In genomic region chr11:114794691-114795090, GRCm38 (mm10) we compare ENCODE assay signal across 14 mouse cellular contexts. TPM values are rescaled to one million over a fixed set of nuclear protein-coding genes. Genes with fewer than 3 reads are reported as not detected.
DNase-seq lines count a peak whose midpoint lies in the region; ATAC-seq and TF ChIP-seq lines count a peak whose summit lies in the region.
"Had no signal": no experiment of that assay in that cellular context is flagged by ENCODE, and none has a peak within 500 bp of the region (broad histone marks: within the 10 kb centered on the region; RNA-seq: fewer than 3 reads in every experiment).

No protein-coding gene starts in this region.

- H3K27ac ChIP-seq in intestine, embryonic 14.5 days (ENCODE audit: low read depth), result no peak overlapping the region
- no peak overlapping the region for H3K27ac ChIP-seq in intestine, embryonic 15.5 days
- no peak overlapping the region for H3K27ac ChIP-seq in cortical plate, adult 2 months (ENCODE audit: insufficient read depth, low read length)
- peak overlapping the region; percentile 99 for H3K27ac ChIP-seq in hindbrain, embryonic 11.5 days (ENCODE audit: low read depth, low read length)
- peak overlapping the region; percentile 91 for H3K27ac ChIP-seq in midbrain, embryonic 16.5 days (ENCODE audit: low read length)
- H3K27ac ChIP-seq: liver, embryonic 15.5 days had no signal

- no peaks in the 10 kb centered on the region for H3K36me3 ChIP-seq in intestine, embryonic 14.5 days (ENCODE audit: control insufficient read depth, insufficient read depth, low read length)
- no peaks in the 10 kb centered on the region for H3K36me3 ChIP-seq in intestine, embryonic 15.5 days
- H3K36me3 ChIP-seq in hindbrain, embryonic 11.5 days (ENCODE audit: control insufficient read depth, insufficient read depth, low read length), result no peaks in the 10 kb centered on the region
- no peaks in the 10 kb centered on the region for H3K36me3 ChIP-seq in midbrain, embryonic 16.5 days (ENCODE audit: control insufficient read depth, insufficient read depth, low read length)
- H3K36me3 ChIP-seq: liver, embryonic 15.5 days; stomach, embryonic 15.5 days had no signal

- no peak for DNase-seq in intestine, embryonic 14.5 days (ENCODE audit: low spot score)
- DNase-seq in hindbrain, embryonic 11.5 days (ENCODE audit: low spot score), result no peak
- no peak for DNase-seq in thymus, postnatal 25 days
- no peak for DNase-seq in embryo, embryonic 10 days (ENCODE audit: low spot score)
- DNase-seq in layer of hippocampus, adult 18-20 months (ENCODE audit: low spot score in 2 of 2), result no peak
- DNase-seq: gastrocnemius, postnatal 36 days had no signal

- H3K9me3 ChIP-seq in intestine, embryonic 14.5 days (ENCODE audit: control insufficient read depth, low read length), result no peaks in the 10 kb centered on the region
- H3K9me3 ChIP-seq in intestine, embryonic 15.5 days, result no peaks in the 10 kb centered on the region
- H3K9me3 ChIP-seq in hindbrain, embryonic 11.5 days (ENCODE audit: control insufficient read depth, low read length), result no peaks in the 10 kb centered on the region
- no peaks in the 10 kb centered on the region for H3K9me3 ChIP-seq in midbrain, embryonic 16.5 days (replicated peaks; ENCODE audit: control insufficient read depth, low read length, poor library complexity, severe bottlenecking)
- H3K9me3 ChIP-seq: liver, embryonic 15.5 days; stomach, embryonic 15.5 days had no signal

- WGBS in intestine, embryonic 14.5 days, result 58% methylated on average over 4 of the region's 4 CpGs
- WGBS in intestine, embryonic 15.5 days, result 66% methylated on average over 4 of the region's 4 CpGs
- 30% methylated on average over 4 of the region's 4 CpGs for WGBS in hindbrain, embryonic 11.5 days
- 16% methylated on average over 4 of the region's 4 CpGs for WGBS in midbrain, embryonic 16.5 days

- H3K9ac ChIP-seq in intestine, embryonic 14.5 days (ENCODE audit: low read length), result no peak overlapping the region
- H3K9ac ChIP-seq in intestine, embryonic 15.5 days, result no peak overlapping the region
- H3K9ac ChIP-seq in hindbrain, embryonic 11.5 days (ENCODE audit: low read depth, low read length), result peak overlapping the region; percentile 34
- H3K9ac ChIP-seq in midbrain, embryonic 16.5 days (ENCODE audit: low read depth, low read length), result peak overlapping the region; percentile 65; the same call in 1 of the 2 replicates
- H3K9ac ChIP-seq: liver, embryonic 15.5 days; stomach, embryonic 15.5 days had no signal

- peaks cover 26% of the 10 kb centered on the region for H3K4me1 ChIP-seq in intestine, embryonic 14.5 days (replicated peaks; ENCODE audit: control insufficient read depth, insufficient read depth, low read length)
- peaks cover 25% of the 10 kb centered on the region for H3K4me1 ChIP-seq in intestine, embryonic 15.5 days (replicated peaks)
- peaks cover 2% of the 10 kb centered on the region for H3K4me1 ChIP-seq in cortical plate, adult 2 months (ENCODE audit: control insufficient read depth, insufficient read depth, low read length)
- H3K4me1 ChIP-seq in hindbrain, embryonic 11.5 days (replicated peaks; ENCODE audit: control insufficient read depth, insufficient read depth, low read length), result peaks cover 16% of the 10 kb centered on the region
- peaks cover 41% of the 10 kb centered on the region for H3K4me1 ChIP-seq in midbrain, embryonic 16.5 days (ENCODE audit: control insufficient read depth, insufficient read depth, low read length)

- no peak for ATAC-seq in intestine, embryonic 14.5 days (replicated peaks; ENCODE audit: low FRiP score, low TSS enrichment, low read depth)
- ATAC-seq in intestine, embryonic 15.5 days, result no peak
- no peak for ATAC-seq in hindbrain, embryonic 11.5 days (ENCODE audit: low FRiP score)
- ATAC-seq in midbrain, embryonic 16.5 days, result peak; percentile 4; the same call in 1 of the 2 replicates

- peak overlapping the region; percentile 57; the same call in 1 of the 2 replicates for H3K4me2 ChIP-seq in intestine, embryonic 14.5 days (ENCODE audit: low read length)
- no peak overlapping the region for H3K4me2 ChIP-seq in intestine, embryonic 15.5 days (replicated peaks)
- peak overlapping the region; percentile 49 for H3K4me2 ChIP-seq in hindbrain, embryonic 11.5 days (replicated peaks; ENCODE audit: low read depth, low read length)
- H3K4me2 ChIP-seq in midbrain, embryonic 16.5 days (ENCODE audit: low read length), result peak overlapping the region; percentile 92

- no peak for TF ChIP-seq POLR2A in cortical plate, adult 2 months (IDR thresholded peaks at IDR 0.05; ENCODE audit: extremely low read depth, insufficient read depth, low read length)

- TF ChIP-seq CTCF in cortical plate, adult 2 months (IDR thresholded peaks at IDR 0.05; ENCODE audit: extremely low read depth, insufficient read depth, low read length), result no peak

- peaks cover 47% of the 10 kb centered on the region for H3K27me3 ChIP-seq in intestine, embryonic 14.5 days (replicated peaks; ENCODE audit: control insufficient read depth, insufficient read depth, low read length)
- H3K27me3 ChIP-seq in intestine, embryonic 15.5 days (replicated peaks), result peaks cover 47% of the 10 kb centered on the region
- peaks cover 23% of the 10 kb centered on the region; the same call in 1 of the 2 replicates for H3K27me3 ChIP-seq in hindbrain, embryonic 11.5 days (ENCODE audit: control insufficient read depth, insufficient read depth, low read length)
- H3K27me3 ChIP-seq in midbrain, embryonic 16.5 days (ENCODE audit: control insufficient read depth, insufficient read depth, low read depth, low read length), result no peaks in the 10 kb centered on the region; the same call in 1 of the 2 replicates

- no peak overlapping the region for H3K4me3 ChIP-seq in intestine, embryonic 14.5 days (ENCODE audit: low read depth, low read length)
- no peak overlapping the region for H3K4me3 ChIP-seq in intestine, embryonic 15.5 days (replicated peaks)
- H3K4me3 ChIP-seq in cortical plate, adult 2 months (ENCODE audit: insufficient read depth, low read length), result 0 out of 2 replicates have a peak overlapping the region, but pooled peaks have one; percentile 1
- H3K4me3 ChIP-seq in hindbrain, embryonic 11.5 days (ENCODE audit: low read depth, low read length), result peak overlapping the region; percentile 14
- peak overlapping the region; percentile 39 for H3K4me3 ChIP-seq in midbrain, embryonic 16.5 days (ENCODE audit: low read depth, low read length)

RNA-seq across cellular contexts. Expression of gene Btbd17, which starts 1.1 kb away (rescaled TPM):
- polyA plus RNA-seq in intestine, embryonic 14.5 days (2014; fragmentation: Nextera tagmentation; extraction: Ambion mirVana), result 1.2 and 2.9 TPM in 2 replicates
- polyA plus RNA-seq in intestine, embryonic 15.5 days (2015; fragmentation: Nextera tagmentation; extraction: Ambion mirVana), result 1.4 and 1.5 TPM in 2 replicates
- 50.7 and 56.1 TPM in 2 replicates for polyA plus RNA-seq in cortical plate, adult 2 months (2012; rRNA removed)
- 39.2 and 46.2 TPM in 2 replicates for polyA plus RNA-seq in hindbrain, embryonic 11.5 days (2014; fragmentation: Nextera tagmentation; extraction: Ambion mirVana)
- polyA plus RNA-seq in midbrain, embryonic 16.5 days (2015; fragmentation: Nextera tagmentation; extraction: Ambion mirVana), result 19.6 and 20.6 TPM in 2 replicates
- 10 to 100 TPM; 18.7 to 23.2 TPM for total RNA-seq in layer of hippocampus, adult 18-20 months (2021)
- total RNA-seq: adrenal gland, postnatal 36 days; heart, postnatal 36 days had no signal
- polyA plus RNA-seq: liver, embryonic 15.5 days had no signal

RNA-seq across cellular contexts. Expression of gene Gpr142, which starts 4.0 kb away (rescaled TPM):
- polyA plus RNA-seq in intestine, embryonic 14.5 days (2014; fragmentation: Nextera tagmentation; extraction: Ambion mirVana), result 0.16 TPM in 1 of 2 replicates, not detected in the other
- 0.21 and 0.51 TPM in 2 replicates for polyA plus RNA-seq in intestine, embryonic 15.5 days (2015; fragmentation: Nextera tagmentation; extraction: Ambion mirVana)
- polyA plus RNA-seq in cortical plate, adult 2 months (2012; rRNA removed), result not detected in 2 replicates
- 0.20 and 0.45 TPM in 2 replicates for polyA plus RNA-seq in hindbrain, embryonic 11.5 days (2014; fragmentation: Nextera tagmentation; extraction: Ambion mirVana)
- polyA plus RNA-seq in midbrain, embryonic 16.5 days (2015; fragmentation: Nextera tagmentation; extraction: Ambion mirVana), result not detected in 2 replicates
- total RNA-seq in layer of hippocampus, adult 18-20 months (2021), result not detected
- total RNA-seq: adrenal gland, postnatal 36 days; gastrocnemius, postnatal 36 days; heart, postnatal 36 days; layer of hippocampus, postnatal 10 days had no signal
- polyA plus RNA-seq: liver, embryonic 15.5 days had no signal

RNA-seq across cellular contexts. Expression of gene Kif19a, which starts 29.5 kb away (rescaled TPM):
- polyA plus RNA-seq in intestine, embryonic 14.5 days (2014; fragmentation: Nextera tagmentation; extraction: Ambion mirVana), result 0.27 and 1.2 TPM in 2 replicates
- 0.33 and 0.45 TPM in 2 replicates for polyA plus RNA-seq in intestine, embryonic 15.5 days (2015; fragmentation: Nextera tagmentation; extraction: Ambion mirVana)
- polyA plus RNA-seq in cortical plate, adult 2 months (2012; rRNA removed), result 4.8 and 5.5 TPM in 2 replicates
- 1.8 and 1.9 TPM in 2 replicates for polyA plus RNA-seq in hindbrain, embryonic 11.5 days (2014; fragmentation: Nextera tagmentation; extraction: Ambion mirVana)
- polyA plus RNA-seq in midbrain, embryonic 16.5 days (2015; fragmentation: Nextera tagmentation; extraction: Ambion mirVana), result 0.47 and 0.67 TPM in 2 replicates
- 1 to 10 TPM; 3.0 to 3.1 TPM for total RNA-seq in layer of hippocampus, adult 18-20 months (2021)

RNA-seq across cellular contexts. Expression of gene Gprc5c, which starts 56.3 kb away (rescaled TPM):
- 21.8 and 23.6 TPM in 2 replicates for polyA plus RNA-seq in intestine, embryonic 14.5 days (2014; fragmentation: Nextera tagmentation; extraction: Ambion mirVana)
- polyA plus RNA-seq in intestine, embryonic 15.5 days (2015; fragmentation: Nextera tagmentation; extraction: Ambion mirVana), result 15.5 and 16.0 TPM in 2 replicates
- polyA plus RNA-seq in cortical plate, adult 2 months (2012; rRNA removed), result 4.2 and 4.3 TPM in 2 replicates
- polyA plus RNA-seq in hindbrain, embryonic 11.5 days (2014; fragmentation: Nextera tagmentation; extraction: Ambion mirVana), result 17.7 and 18.3 TPM in 2 replicates
- 5.4 and 7.4 TPM in 2 replicates for polyA plus RNA-seq in midbrain, embryonic 16.5 days (2015; fragmentation: Nextera tagmentation; extraction: Ambion mirVana)
- total RNA-seq in layer of hippocampus, adult 18-20 months (2021), result 1 to 10 TPM; 3.3 to 3.7 TPM

Comparison
In these comparisons a context has a peak if more than half of its experiments do, and no peak if none do; other contexts are left out.
1. H3K27ac ChIP-seq: peak in hindbrain, embryonic 11.5 days (single experiment) and midbrain, embryonic 16.5 days (single experiment); none in intestine, embryonic 14.5 days (single experiment), intestine, embryonic 15.5 days (single experiment) and cortical plate, adult 2 months (single experiment).
2. H3K4me3 ChIP-seq: peak in cortical plate, adult 2 months (single experiment), hindbrain, embryonic 11.5 days (single experiment) and midbrain, embryonic 16.5 days (single experiment); none in intestine, embryonic 14.5 days (single experiment) and intestine, embryonic 15.5 days (single experiment).
3. H3K9ac ChIP-seq: peak in hindbrain, embryonic 11.5 days (single experiment) and midbrain, embryonic 16.5 days (single experiment); none in intestine, embryonic 14.5 days (single experiment) and intestine, embryonic 15.5 days (single experiment).